16 mouse cellular contexts compared by ENCODE assay signal in the genomic region with DNA sequence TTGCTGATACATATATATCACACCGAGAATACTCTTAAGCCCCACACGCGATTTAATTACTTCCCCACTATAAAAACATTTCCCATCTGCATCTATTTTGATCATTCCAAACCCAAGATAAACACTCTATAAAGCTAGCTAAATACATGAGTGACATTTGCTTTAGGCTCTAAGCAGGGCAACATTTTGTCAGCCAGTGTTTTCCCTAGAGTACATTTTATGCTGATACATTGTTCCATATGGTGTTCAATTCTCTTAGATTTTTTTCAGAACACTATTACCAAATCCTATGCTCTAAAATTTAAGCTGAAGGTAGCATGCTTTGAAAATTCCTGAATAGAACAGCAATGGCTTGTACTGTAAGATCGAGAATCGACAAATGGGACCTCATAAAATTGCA.
"Had no signal": no experiment of that assay in that cellular context is flagged by ENCODE, and none has a peak within 500 bp of the region (broad histone marks: within the 10 kb centered on the region; RNA-seq: fewer than 3 reads in every experiment).

No protein-coding gene starts in this region.

- H3K27ac ChIP-seq: lung, embryonic 15.5 days; macrophage; midbrain, embryonic 12.5 days; neural tube, embryonic 12.5 days; stomach, embryonic 15.5 days; stomach, postnatal 0 days had no signal

- ATAC-seq: lung, postnatal 0 days had no signal

- H3K4me1 ChIP-seq: lung, embryonic 15.5 days; megakaryocyte, embryonic 14.5 days; neural tube, embryonic 12.5 days; stomach, embryonic 15.5 days had no signal

- H3K9ac ChIP-seq: lung, embryonic 15.5 days; midbrain, embryonic 12.5 days; neural tube, embryonic 12.5 days; stomach, embryonic 15.5 days had no signal

- H3K4me2 ChIP-seq: lung, embryonic 15.5 days; midbrain, embryonic 12.5 days; neural tube, embryonic 12.5 days; stomach, embryonic 15.5 days had no signal

- H3K36me3 ChIP-seq: lung, embryonic 15.5 days; midbrain, embryonic 12.5 days; neural tube, embryonic 12.5 days; stomach, embryonic 15.5 days had no signal

- DNase-seq: lung, adult 2 months; lung, postnatal 14 days; lung, postnatal 36 days; midbrain, embryonic 14.5 days; right cerebral cortex, postnatal 14 days; thymus, adult 2 months; thymus, postnatal 25 days; thymus, postnatal 4 days had no signal

- H3K9me3 ChIP-seq: lung, embryonic 15.5 days; megakaryocyte, embryonic 14.5 days; midbrain, embryonic 12.5 days; neural tube, embryonic 12.5 days; stomach, embryonic 15.5 days had no signal

- H3K4me3 ChIP-seq: lung, embryonic 15.5 days; megakaryocyte, embryonic 14.5 days; midbrain, embryonic 12.5 days; neural tube, embryonic 12.5 days; stomach, embryonic 15.5 days had no signal

- H3K27me3 ChIP-seq: lung, embryonic 15.5 days; megakaryocyte, embryonic 14.5 days; midbrain, embryonic 12.5 days; neural tube, embryonic 12.5 days; stomach, embryonic 15.5 days had no signal
